Comparison of ENCODE assay signal across 9 mouse cellular contexts in genomic region chr11:19014113-19014440, GRCm38 (mm10). TPM values are rescaled to one million over a fixed set of nuclear protein-coding genes. Genes with fewer than 3 reads are reported as not detected.
DNase-seq lines count a peak whose midpoint lies in the region; ATAC-seq lines count a peak whose summit lies in the region.
"Had no signal": no experiment of that assay in that cellular context is flagged by ENCODE, and none has a peak within 500 bp of the region (broad histone marks: within the 10 kb centered on the region; RNA-seq: fewer than 3 reads in every experiment).

No protein-coding gene starts in this region.

- no peak for ATAC-seq in kidney, embryonic 14.5 days (ENCODE audit: low FRiP score, low TSS enrichment)
- ATAC-seq in embryonic facial prominence, embryonic 12.5 days (ENCODE audit: insufficient number of reproducible peaks, insufficient read depth, low FRiP score, low TSS enrichment) = no peak
- ATAC-seq in hindbrain, embryonic 15.5 days (ENCODE audit: low FRiP score, low read depth) = no peak
- ATAC-seq in midbrain, embryonic 14.5 days (ENCODE audit: low FRiP score, low TSS enrichment) = no peak

- peak overlapping the region; percentile 99 for H3K27ac ChIP-seq in kidney, embryonic 14.5 days (ENCODE audit: low read depth, low read length)
- H3K27ac ChIP-seq in embryonic facial prominence, embryonic 12.5 days = peak overlapping the region; percentile 81
- peak overlapping the region; percentile 100 for H3K27ac ChIP-seq in hindbrain, embryonic 15.5 days (replicated peaks)
- peak overlapping the region; percentile 65 for H3K27ac ChIP-seq in midbrain, embryonic 14.5 days (replicated peaks; ENCODE audit: low read depth, low read length)

- H3K9ac ChIP-seq in kidney, embryonic 14.5 days (ENCODE audit: low read depth, low read length) = peak overlapping the region; percentile 93
- H3K9ac ChIP-seq in embryonic facial prominence, embryonic 12.5 days = peak overlapping the region; percentile 85
- H3K9ac ChIP-seq in hindbrain, embryonic 15.5 days = peak overlapping the region; percentile 98
- peak overlapping the region; percentile 75 for H3K9ac ChIP-seq in midbrain, embryonic 14.5 days (replicated peaks; ENCODE audit: low read length)

- H3K4me2 ChIP-seq in kidney, embryonic 14.5 days (replicated peaks; ENCODE audit: low read depth, low read length) = peak overlapping the region; percentile 73
- H3K4me2 ChIP-seq in embryonic facial prominence, embryonic 12.5 days (replicated peaks) = peak overlapping the region; percentile 80
- peak overlapping the region; percentile 95 for H3K4me2 ChIP-seq in hindbrain, embryonic 15.5 days
- H3K4me2 ChIP-seq in midbrain, embryonic 14.5 days (ENCODE audit: low read length) = peak overlapping the region; percentile 92

- no peaks in the 10 kb centered on the region for H3K9me3 ChIP-seq in kidney, embryonic 14.5 days (ENCODE audit: control insufficient read depth, low read length)
- no peaks in the 10 kb centered on the region for H3K9me3 ChIP-seq in embryonic facial prominence, embryonic 12.5 days
- no peaks in the 10 kb centered on the region for H3K9me3 ChIP-seq in hindbrain, embryonic 15.5 days
- H3K9me3 ChIP-seq in midbrain, embryonic 14.5 days (ENCODE audit: control insufficient read depth, low read length) = no peaks in the 10 kb centered on the region

- peaks cover 12% of the 10 kb centered on the region; the same call in 1 of the 2 replicates for H3K4me1 ChIP-seq in kidney, embryonic 14.5 days (ENCODE audit: control insufficient read depth, insufficient read depth, low read length)
- 0 out of 2 replicates have a peak, but pooled peaks cover 6% of the 10 kb centered on the region for H3K4me1 ChIP-seq in embryonic facial prominence, embryonic 12.5 days
- peaks cover 18% of the 10 kb centered on the region for H3K4me1 ChIP-seq in hindbrain, embryonic 15.5 days (replicated peaks)
- H3K4me1 ChIP-seq in midbrain, embryonic 14.5 days (ENCODE audit: control insufficient read depth, insufficient read depth, low read length) = peaks cover 49% of the 10 kb centered on the region

- H3K27me3 ChIP-seq in kidney, embryonic 14.5 days (ENCODE audit: control insufficient read depth, insufficient read depth, low read length) = no peaks in the 10 kb centered on the region
- peaks cover 17% of the 10 kb centered on the region for H3K27me3 ChIP-seq in embryonic facial prominence, embryonic 12.5 days
- no peaks in the 10 kb centered on the region for H3K27me3 ChIP-seq in hindbrain, embryonic 15.5 days
- H3K27me3 ChIP-seq in midbrain, embryonic 14.5 days (ENCODE audit: control insufficient read depth, insufficient read depth, low read length) = peaks cover 6% of the 10 kb centered on the region; the same call in 1 of the 2 replicates

- 7% methylated on average over 12 of the region's 12 CpGs for WGBS in kidney, embryonic 14.5 days
- 8% methylated on average over 12 of the region's 12 CpGs for WGBS in embryonic facial prominence, embryonic 12.5 days
- 7% methylated on average over 12 of the region's 12 CpGs for WGBS in hindbrain, embryonic 15.5 days
- 13% methylated on average over 12 of the region's 12 CpGs for WGBS in midbrain, embryonic 14.5 days

- H3K36me3 ChIP-seq in kidney, embryonic 14.5 days (ENCODE audit: control insufficient read depth, insufficient read depth, low read length) = peaks cover 15% of the 10 kb centered on the region; the same call in 1 of the 2 replicates
- H3K36me3 ChIP-seq in embryonic facial prominence, embryonic 12.5 days = no peaks in the 10 kb centered on the region; the same call in 1 of the 2 replicates
- no peaks in the 10 kb centered on the region for H3K36me3 ChIP-seq in hindbrain, embryonic 15.5 days
- no peaks in the 10 kb centered on the region for H3K36me3 ChIP-seq in midbrain, embryonic 14.5 days (ENCODE audit: control insufficient read depth, insufficient read depth, low read length)

- peak overlapping the region; percentile 73 for H3K4me3 ChIP-seq in kidney, embryonic 14.5 days (ENCODE audit: low read length)
- peak overlapping the region; percentile 65 for H3K4me3 ChIP-seq in embryonic facial prominence, embryonic 12.5 days
- H3K4me3 ChIP-seq in hindbrain, embryonic 15.5 days = peak overlapping the region; percentile 89
- H3K4me3 ChIP-seq in midbrain, embryonic 14.5 days (replicated peaks; ENCODE audit: low read depth, low read length) = peak overlapping the region; percentile 62

- no peak for DNase-seq in kidney, postnatal 10 days
- DNase-seq in midbrain, embryonic 14.5 days = no peak
- DNase-seq in T-cell, adult 2 months (ENCODE audit: low spot score) = no peak
- DNase-seq in retina, postnatal 1 day = no peak
- no peak for DNase-seq in urinary bladder, postnatal 10 days (ENCODE audit: low spot score)
- DNase-seq: thymus, postnatal 14 days had no signal

RNA-seq across cellular contexts. Expression of gene Meis1, which starts 4.7 kb away (rescaled TPM):
- 54.6 and 109 TPM in 2 replicates for polyA plus RNA-seq in kidney, embryonic 14.5 days (2014; fragmentation: Nextera tagmentation; extraction: Ambion mirVana)
- 108 and 113 TPM in 2 replicates for polyA plus RNA-seq in embryonic facial prominence, embryonic 12.5 days (2016; fragmentation: Nextera tagmentation; extraction: Ambion mirVana)
- 159 and 178 TPM in 2 replicates for polyA plus RNA-seq in hindbrain, embryonic 15.5 days (2015; fragmentation: Nextera tagmentation; extraction: Ambion mirVana)
- 33.4 and 51.7 TPM in 2 replicates for polyA plus RNA-seq in midbrain, embryonic 14.5 days (2014; fragmentation: Nextera tagmentation; extraction: Ambion mirVana)
